Mouse (Mus musculus) heart, embryonic 14.5 days (tissue): ENCODE data around the gene Erc2. TPM values are rescaled to one million over a fixed set of nuclear protein-coding genes. Genes with fewer than 3 reads are reported as not detected.
A peak's percentile ranks its signal among the peaks of the same experiment; 100 is the strongest.

Experiments
- ATAC-seq: fragments of 200-750 bp; cut with Nextera tagmentation; 2 replicates; pipeline ENCODE4 v1.8.0; 2017; ENCODE audit warnings: low read depth, moderate TSS enrichment; ENCODE audit not compliant: insufficient number of reproducible peaks, insufficient read depth, low FRiP score
- H3K27ac ChIP-seq, 2 experiments: fragments of 200-500 bp in 1 of 2; fragments of 300-500 bp in 1 of 2; sonication (generic) in 1 of 2; replicated peaks in 1 of 2; 2 replicates each; pipeline ENCODE4 v1.5.1; 2012 to 2014; ENCODE audit warnings: low read depth in 2 of 2, low read length in 2 of 2, control low read depth in 1 of 2, mild to moderate bottlenecking in 1 of 2, mixed read lengths in 1 of 2; ENCODE audit not compliant: control insufficient read depth in 1 of 2, insufficient read depth in 1 of 2
- H3K27me3 ChIP-seq: fragments of 300-500 bp; sonication (generic); 2 replicates; pipeline ENCODE4 v1.6.1; 2014; ENCODE audit warnings: mild to moderate bottlenecking, low read length, control low read depth; ENCODE audit not compliant: control insufficient read depth, insufficient read depth
- H3K36me3 ChIP-seq: fragments of 300-500 bp; sonication (generic); 2 replicates; pipeline ENCODE4 v1.6.1; 2014; ENCODE audit warnings: mild to moderate bottlenecking, control low read depth, low read length, mixed read lengths; ENCODE audit not compliant: control insufficient read depth, insufficient read depth
- H3K4me1 ChIP-seq, 2 experiments: fragments of 200-500 bp in 1 of 2; fragments of 300-500 bp in 1 of 2; sonication (generic) in 1 of 2; 2 replicates each; pipeline ENCODE4 v1.6.1; 2012 to 2014; ENCODE audit warnings: low read length in 2 of 2, control low read depth in 1 of 2, mixed read lengths in 1 of 2; ENCODE audit not compliant: control insufficient read depth in 2 of 2, insufficient read depth in 2 of 2
- H3K4me2 ChIP-seq: fragments of 300-500 bp; sonication (generic); 2 replicates; pipeline ENCODE4 v1.6.1; 2014; ENCODE audit warnings: mild to moderate bottlenecking, low read length
- H3K4me3 ChIP-seq, 2 experiments: fragments of 200-500 bp in 1 of 2; fragments of 300-500 bp in 1 of 2; sonication (generic) in 1 of 2; 2 replicates each; pipeline ENCODE4 v1.5.1; 2012 to 2014; ENCODE audit warnings: low read length in 2 of 2, mild to moderate bottlenecking in 2 of 2, control low read depth in 1 of 2, low read depth in 1 of 2, moderate library complexity in 1 of 2; ENCODE audit not compliant: control insufficient read depth in 1 of 2, insufficient read depth in 1 of 2
- H3K9ac ChIP-seq: fragments of 300-500 bp; sonication (generic); 2 replicates; pipeline ENCODE4 v1.6.1; 2014; ENCODE audit warnings: mild to moderate bottlenecking, low read length
- H3K9me3 ChIP-seq: fragments of 300-500 bp; sonication (generic); 2 replicates; pipeline ENCODE4 v1.6.1; 2016; ENCODE audit warnings: low read length, control low read depth; ENCODE audit not compliant: control insufficient read depth
- WGBS: fragments of 180-500 bp; shearing (Covaris S2); extraction: QIAGEN DNeasy Blood & Tissue Kit; methylation state at CpG from one replicate; pipeline ENCODE4 v1.1.7; 2014; 5-methylcytosine and 5-hydroxymethylcytosine counted together
- polyA plus RNA-seq: library from polyadenylated mRNA; unstranded; fragments of >200 nt; fragmentation: Nextera tagmentation; extraction: Ambion mirVana; gene quantifications from 2 replicates; pipeline ENCODE4 v1.2.1, GENCODE M21; 2014

Erc2 gene
- polyA plus RNA-seq, 1 experiment from 2014 or later, result 3.2 TPM

DNA sequence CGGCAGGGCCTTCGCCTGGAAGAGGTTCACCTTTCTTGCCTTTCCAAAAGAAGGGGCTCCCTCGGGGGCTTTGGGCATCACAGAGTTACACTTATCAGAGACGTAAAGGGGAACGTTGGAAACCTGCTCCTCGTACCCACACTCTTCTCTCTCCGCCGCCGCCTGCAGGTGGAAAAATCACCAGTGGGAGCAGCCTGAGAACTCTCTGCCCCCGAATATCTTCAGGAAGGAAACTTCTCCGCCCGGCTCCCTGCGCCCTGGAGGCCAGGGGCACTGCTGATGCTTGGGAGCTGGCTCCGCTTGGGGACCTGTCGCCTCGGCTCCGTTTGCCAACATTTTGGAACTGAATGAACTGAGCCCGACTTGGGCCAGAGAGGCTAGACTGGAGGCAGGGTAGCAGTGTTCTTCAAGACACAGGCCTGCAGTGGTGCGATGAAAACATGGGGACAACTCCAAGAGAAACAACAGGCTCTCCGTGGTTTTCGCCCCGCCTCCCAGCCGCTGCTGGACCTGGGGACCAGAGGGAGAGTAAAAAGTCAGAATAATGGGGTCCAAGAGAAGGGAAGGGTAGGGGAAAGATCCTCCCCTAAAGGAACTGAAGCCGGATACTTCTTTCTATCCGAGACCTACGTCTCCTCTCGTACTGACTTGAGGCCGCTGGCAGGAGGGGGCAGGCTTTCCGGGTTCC lies 888.3 kb downstream of the Erc2 start:
- Histone ChIP-seq H3K4me1 (peaks cover 11 to 32% of the 10 kb centered on the region in 2 experiments; a peak in 3 of 4 replicates), H3K27me3 (peaks cover 13% of the 10 kb centered on the region), H3K9ac (peak overlapping the region; percentile 93), H3K4me2 (peak overlapping the region; percentile 97), H3K36me3 (peaks cover 26% of the 10 kb centered on the region), H3K4me3 (peak overlapping the region; percentile 50 to 82), H3K9me3 (no peaks in the 10 kb centered on the region), H3K27ac (peak overlapping the region in 1 of 2 experiments; percentile 6; a peak in 1 of 4 replicates)
- no peak for ATAC-seq
- WGBS, result 5% methylated on average over 29 of the region's 29 CpGs

DNA sequence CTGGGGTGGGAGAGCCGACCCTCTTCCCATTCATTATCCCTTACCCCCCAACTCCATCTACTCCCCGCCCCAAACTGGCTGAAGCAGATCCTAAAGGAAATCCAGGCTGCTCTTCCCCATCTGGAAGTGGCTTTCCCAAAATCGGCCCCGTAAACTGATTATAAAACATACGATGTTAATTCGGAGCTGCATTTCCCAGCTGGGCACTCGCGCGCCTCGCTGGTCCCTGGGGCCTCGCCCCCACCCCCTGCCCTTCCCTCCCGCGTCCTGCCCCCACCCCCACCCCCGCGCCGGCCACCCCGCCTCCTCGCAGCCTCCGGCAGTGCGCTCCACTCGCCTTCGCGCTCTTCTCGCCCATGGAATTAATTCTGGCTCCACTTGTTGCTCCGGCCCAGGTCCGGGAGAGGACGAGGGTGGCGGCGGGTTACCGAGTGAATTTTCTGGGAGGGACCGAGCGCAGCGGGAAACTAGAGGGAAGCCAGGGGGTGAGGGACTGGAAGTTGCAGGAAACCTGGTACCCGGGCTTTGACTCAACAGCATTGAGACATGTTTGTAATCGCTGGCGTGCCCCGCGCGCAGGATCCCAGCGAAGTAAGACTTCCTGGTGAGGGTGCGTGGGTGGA lies 888.9 kb downstream of the Erc2 start:
- under 1% methylated on average over 40 of the region's 41 CpGs for WGBS
- no peak for ATAC-seq
- peaks cover 11 to 32% of the 10 kb centered on the region in 2 experiments; a peak in 3 of 4 replicates for H3K4me1 ChIP-seq
- peak overlapping the region; percentile 93 for H3K9ac ChIP-seq
- H3K4me3 ChIP-seq, result peak overlapping the region; percentile 57 to 82
- peak overlapping the region; percentile 97 for H3K4me2 ChIP-seq
- H3K9me3 ChIP-seq, result no peaks in the 10 kb centered on the region
- peaks cover 13% of the 10 kb centered on the region for H3K27me3 ChIP-seq
- peaks cover 28% of the 10 kb centered on the region for H3K36me3 ChIP-seq
- peak overlapping the region in 1 of 2 experiments; percentile 6; a peak in 1 of 4 replicates for H3K27ac ChIP-seq

DNA sequence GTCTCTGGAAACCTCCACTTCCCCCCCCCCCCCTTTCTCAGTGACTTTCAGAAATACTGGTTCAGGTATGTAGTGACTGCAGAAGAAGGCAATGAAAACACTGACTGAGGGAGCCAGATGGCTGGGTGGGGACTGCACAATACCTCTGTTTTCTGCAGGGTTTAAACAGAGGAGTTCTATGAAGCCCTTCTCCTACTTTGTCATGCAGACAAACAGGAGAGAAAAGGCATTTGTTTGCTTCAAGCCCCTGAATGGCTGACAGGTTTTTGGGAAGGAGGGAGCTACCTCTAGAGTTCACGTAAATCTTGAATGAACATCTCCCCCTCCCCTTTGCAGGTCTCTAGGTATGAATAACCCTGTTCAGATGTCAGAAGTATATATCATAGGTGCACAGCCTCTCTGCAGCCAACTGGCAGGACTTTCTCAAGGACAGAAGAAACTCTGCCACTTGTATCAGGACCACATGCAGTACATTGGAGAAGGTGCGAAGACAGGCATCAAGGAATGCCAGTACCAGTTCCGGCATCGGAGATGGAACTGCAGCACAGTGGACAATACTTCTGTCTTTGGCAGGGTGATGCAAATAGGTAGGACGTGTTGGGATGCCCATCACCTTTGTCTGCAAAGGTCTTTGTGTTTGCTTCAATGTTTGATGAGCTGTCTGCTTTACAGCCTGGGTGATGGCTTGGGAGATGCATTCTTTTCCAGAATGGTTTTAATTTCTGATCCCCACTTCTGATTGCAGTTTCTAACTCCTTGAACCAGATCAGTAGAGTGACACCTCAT lies 890.8 kb downstream of the Erc2 start:
- 91% methylated on average over 5 of the region's 5 CpGs for WGBS

DNA sequence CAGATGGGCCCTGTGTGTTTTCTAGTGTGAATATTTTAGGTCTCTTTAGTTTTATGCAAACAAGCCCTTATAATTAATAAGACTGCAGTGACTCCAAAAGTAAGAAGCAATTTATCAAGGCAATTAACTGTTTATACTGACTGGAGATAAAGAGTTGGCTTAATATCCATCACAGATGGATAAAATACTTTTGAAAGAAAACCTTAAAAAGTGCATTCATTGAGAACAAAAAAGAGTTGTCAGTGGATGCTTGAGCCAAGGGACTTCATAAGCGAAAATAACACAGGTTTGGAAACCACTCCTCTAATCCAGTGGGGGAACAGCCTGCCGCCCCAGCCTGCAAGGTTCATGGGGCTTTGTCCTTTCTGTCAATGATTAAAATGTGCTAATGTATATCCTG lies 891.9 kb downstream of the Erc2 start:
- peaks cover 48% of the 10 kb centered on the region for H3K36me3 ChIP-seq
- H3K4me3 ChIP-seq, result no peak overlapping the region
- H3K9ac ChIP-seq, result no peak overlapping the region
- no peak overlapping the region for H3K4me2 ChIP-seq
- no peaks in the 10 kb centered on the region for H3K9me3 ChIP-seq
- no peak overlapping the region for H3K27ac ChIP-seq
- 66% methylated on average over 2 of the region's 2 CpGs for WGBS
- H3K4me1 ChIP-seq, result peaks cover 4 to 19% of the 10 kb centered on the region in 2 experiments; a peak in 3 of 4 replicates
- ATAC-seq, result no peak
- no peaks in the 10 kb centered on the region for H3K27me3 ChIP-seq

More for the DNA sequence above, 890.8 kb downstream of the Erc2 start:
- no peak overlapping the region for H3K9ac ChIP-seq
- no peak overlapping the region for H3K4me3 ChIP-seq
- H3K4me1 ChIP-seq, result peaks cover 11 to 28% of the 10 kb centered on the region in 2 experiments; a peak in 3 of 4 replicates
- no peak overlapping the region for H3K4me2 ChIP-seq
- peaks cover 41% of the 10 kb centered on the region for H3K36me3 ChIP-seq
- H3K27ac ChIP-seq, result no peak overlapping the region
- peaks cover 9% of the 10 kb centered on the region for H3K27me3 ChIP-seq
- ATAC-seq, result no peak
- H3K9me3 ChIP-seq, result no peaks in the 10 kb centered on the region

DNA sequence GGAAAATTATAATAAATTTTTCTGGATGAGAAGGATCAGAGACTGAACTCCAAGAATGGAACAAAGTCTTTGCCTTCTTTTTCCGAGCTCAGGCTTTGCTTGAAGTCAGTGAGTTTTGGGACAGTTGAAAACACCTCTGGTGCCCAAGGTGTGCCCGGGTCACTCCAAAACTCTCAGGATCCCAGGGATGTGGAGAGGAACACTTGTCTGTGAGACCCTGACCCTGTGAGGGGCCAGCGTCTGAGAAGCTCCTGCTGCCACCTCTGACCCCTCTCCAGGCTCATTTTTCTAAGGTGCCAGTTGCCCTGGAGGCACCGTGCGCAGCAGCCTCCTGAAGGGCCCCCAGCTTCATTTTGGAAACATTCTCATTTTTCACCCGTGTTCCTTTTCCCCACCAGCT lies 893.1 kb downstream of the Erc2 start:
- H3K9me3 ChIP-seq, result no peaks in the 10 kb centered on the region
- H3K27ac ChIP-seq, result no peak overlapping the region
- H3K36me3 ChIP-seq, result peaks cover 59% of the 10 kb centered on the region
- no peak overlapping the region for H3K9ac ChIP-seq
- no peak overlapping the region for H3K4me3 ChIP-seq
- ATAC-seq, result no peak
- no peaks in the 10 kb centered on the region for H3K27me3 ChIP-seq
- H3K4me2 ChIP-seq, result no peak overlapping the region
- peaks cover 4 to 10% of the 10 kb centered on the region in 2 experiments; a peak in 3 of 4 replicates for H3K4me1 ChIP-seq
- 79% methylated on average over 6 of the region's 6 CpGs for whole genome bisulfite sequencing

DNA sequence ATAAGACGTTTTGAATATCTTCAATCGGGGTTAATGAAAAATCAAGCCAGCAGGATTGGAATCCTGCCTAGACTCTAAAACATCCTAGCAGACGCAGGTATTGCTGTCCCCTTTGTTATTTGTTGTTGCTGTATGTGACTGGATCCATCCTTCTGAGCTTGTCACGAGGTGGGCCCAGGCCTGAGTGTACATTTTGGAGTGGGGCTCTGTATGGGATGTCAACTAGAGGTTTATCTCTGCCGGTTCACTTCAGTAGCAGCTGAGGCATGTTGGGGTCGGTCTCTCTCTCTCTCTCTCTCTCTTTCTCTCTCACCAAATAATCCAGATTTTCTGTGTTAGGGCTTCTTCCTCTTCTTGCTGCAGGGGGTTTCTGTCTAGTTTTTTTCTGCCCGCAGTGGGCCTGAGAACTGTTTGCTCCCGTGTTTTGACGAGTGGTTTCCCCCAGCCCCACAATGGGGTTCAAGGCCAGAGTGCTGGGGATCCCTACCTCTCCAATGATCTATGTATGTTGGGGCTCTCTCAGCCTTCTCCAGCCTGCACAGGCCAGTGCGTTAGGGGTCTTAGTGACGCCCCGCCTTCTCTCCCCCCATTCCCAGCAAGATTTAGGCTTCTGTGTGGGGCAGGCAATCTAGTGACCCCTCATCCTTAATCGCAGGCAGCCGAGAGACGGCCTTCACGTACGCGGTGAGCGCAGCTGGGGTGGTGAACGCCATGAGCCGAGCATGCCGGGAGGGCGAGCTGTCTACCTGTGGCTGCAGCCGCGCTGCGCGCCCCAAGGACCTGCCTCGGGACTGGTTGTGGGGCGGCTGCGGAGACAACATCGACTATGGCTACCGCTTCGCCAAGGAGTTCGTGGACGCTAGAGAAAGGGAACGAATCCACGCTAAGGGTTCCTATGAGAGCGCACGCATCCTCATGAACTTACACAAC lies 895.7 kb downstream of the Erc2 start:
- H3K4me3 ChIP-seq, result no peak overlapping the region
- 80% methylated on average over 39 of the region's 39 CpGs for WGBS
- H3K9ac ChIP-seq, result no peak overlapping the region
- H3K36me3 ChIP-seq, result peaks cover 73% of the 10 kb centered on the region
- no peak overlapping the region for H3K4me2 ChIP-seq
- H3K9me3 ChIP-seq, result no peaks in the 10 kb centered on the region
- no peaks in the 10 kb centered on the region for H3K27me3 ChIP-seq
- no peak overlapping the region for H3K27ac ChIP-seq
- ATAC-seq, result no peak
- peaks cover 3% of the 10 kb centered on the region in 2 experiments; a peak in 1 of 4 replicates for H3K4me1 ChIP-seq

DNA sequence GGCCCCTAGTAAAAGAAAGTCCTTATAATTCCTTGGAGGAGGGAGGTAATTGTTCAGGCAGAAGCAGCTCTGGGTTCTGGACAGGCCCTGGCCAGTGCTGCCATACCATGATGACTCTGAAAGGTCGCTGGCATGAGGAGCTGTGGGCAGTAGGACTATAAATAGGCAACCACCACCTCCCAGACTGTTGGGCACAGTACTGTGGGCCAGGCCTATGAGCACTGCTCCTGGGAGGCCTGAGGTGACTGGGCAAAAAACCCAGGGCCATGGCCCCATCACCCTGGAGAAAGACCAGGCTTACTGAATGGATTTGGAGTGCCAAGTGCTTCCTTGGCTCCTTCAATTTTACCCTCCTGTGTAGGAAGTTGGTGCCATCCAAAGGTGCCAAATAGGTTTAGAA lies 898.9 kb downstream of the Erc2 start:
- 48% methylated on average over 1 of the region's 1 CpGs for WGBS
- Histone ChIP-seq H3K4me2 (no peak overlapping the region), H3K27ac (no peak overlapping the region), H3K9ac (no peak overlapping the region), H3K27me3 (no peaks in the 10 kb centered on the region), H3K4me3 (no peak overlapping the region), H3K9me3 (no peaks in the 10 kb centered on the region), H3K36me3 (peaks cover 75% of the 10 kb centered on the region), H3K4me1 (peaks cover 3 to 8% of the 10 kb centered on the region in 2 experiments; a peak in 2 of 4 replicates)
- no peak for ATAC-seq
